Mouse (Mus musculus) midbrain, embryonic 12.5 days (tissue): ENCODE results near the gene Lpcat3. TPM values are rescaled to one million over a fixed set of nuclear protein-coding genes. Genes with fewer than 3 reads are reported as not detected.
"Not testable (repeated sequence)": the region's sequence is repeated elsewhere in the genome, so short reads cannot be mapped to it uniquely, and the experiment has no call there.

ENCODE experiments used
- ATAC-seq: fragments of 200-750 bp; cut with Nextera tagmentation; 2 replicates; pipeline ENCODE4 v1.8.0; 2017; ENCODE audit warnings: low read depth, moderate TSS enrichment, moderate library complexity; ENCODE audit not compliant: low FRiP score
- H3K27ac ChIP-seq: fragments of 300-500 bp; sonication (generic); replicated peaks from 2 replicates; pipeline ENCODE4 v1.5.1; 2016; ENCODE audit warnings: mild to moderate bottlenecking
- H3K27me3 ChIP-seq: fragments of 300-500 bp; sonication (generic); 2 replicates; pipeline ENCODE4 v1.6.1; 2016; ENCODE audit warnings: mild to moderate bottlenecking
- H3K36me3 ChIP-seq: fragments of 300-500 bp; sonication (generic); 2 replicates; pipeline ENCODE4 v1.6.1; 2016
- H3K4me1 ChIP-seq: fragments of 300-500 bp; sonication (generic); 2 replicates; pipeline ENCODE4 v1.6.1; 2016
- H3K4me2 ChIP-seq: fragments of 300-500 bp; sonication (generic); replicated peaks from 2 replicates; pipeline ENCODE4 v1.6.1; 2016; ENCODE audit warnings: mild to moderate bottlenecking, moderate library complexity
- H3K4me3 ChIP-seq: fragments of 300-500 bp; sonication (generic); 2 replicates; pipeline ENCODE4 v1.5.1; 2016; ENCODE audit warnings: mild to moderate bottlenecking
- H3K9ac ChIP-seq: fragments of 300-500 bp; sonication (generic); replicated peaks from 2 replicates; pipeline ENCODE4 v1.6.1; 2016; ENCODE audit warnings: mild to moderate bottlenecking, moderate library complexity
- H3K9me3 ChIP-seq: fragments of 300-500 bp; sonication (generic); 2 replicates; pipeline ENCODE4 v1.6.1; 2016; ENCODE audit warnings: mild to moderate bottlenecking
- WGBS: fragments of 180-500 bp; shearing (Covaris S2); methylation state at CpG from one replicate; pipeline ENCODE4 v1.1.7; 2016; 5-methylcytosine and 5-hydroxymethylcytosine counted together
- polyA plus RNA-seq: library from polyadenylated mRNA; unstranded; fragments of >200 nt; fragmentation: Nextera tagmentation; extraction: Ambion mirVana; gene quantifications from 2 replicates; pipeline ENCODE4 v1.2.1, GENCODE M21; 2016

The Lpcat3 gene
- polyA plus RNA-seq, 1 experiment from 2014 or later, result 37.9 TPM

DNA sequence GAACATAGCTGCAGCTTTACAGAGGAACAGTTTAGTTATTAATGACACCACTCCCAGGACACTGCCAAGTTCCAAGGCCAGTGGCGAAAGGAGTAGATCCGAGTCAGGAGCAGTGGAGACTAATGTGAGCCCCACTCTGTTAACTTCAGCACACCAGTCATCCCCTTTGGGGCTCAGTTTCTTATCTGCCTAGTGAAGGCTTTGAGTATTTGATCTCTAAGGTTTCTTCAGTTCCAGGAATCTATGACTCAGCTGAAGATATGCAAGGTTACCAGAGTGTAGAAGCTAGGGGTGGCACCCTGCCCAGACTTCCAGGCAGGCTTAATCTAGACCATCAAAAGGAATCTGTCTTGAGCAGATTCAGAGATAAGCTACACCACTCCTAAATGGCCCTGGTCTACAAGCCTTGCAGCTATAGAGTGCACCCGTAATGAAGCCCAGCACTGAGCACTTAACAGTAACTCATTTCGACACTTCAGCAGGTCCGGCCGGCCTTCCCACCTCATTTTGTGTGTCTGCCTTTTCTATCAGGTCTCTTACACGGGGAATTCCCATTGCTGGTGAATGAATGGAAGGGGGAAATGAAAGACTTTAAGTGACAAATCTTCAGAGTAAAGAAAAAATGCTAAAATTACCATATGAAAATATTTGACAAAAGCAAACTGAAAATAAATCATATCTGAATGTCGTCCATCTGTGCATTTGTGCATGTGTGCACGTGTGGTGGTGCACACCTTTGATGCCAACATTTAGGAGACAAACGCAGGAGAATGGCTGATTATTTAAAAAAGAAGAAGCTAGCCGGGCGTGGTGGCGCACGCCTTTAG is 21.0 kb downstream of the Lpcat3 start:
- H3K4me1 ChIP-seq, result no peaks in the 10 kb centered on the region
- no peak overlapping the region for H3K4me3 ChIP-seq
- H3K9ac ChIP-seq, result no peak overlapping the region
- no peak overlapping the region for H3K27ac ChIP-seq
- no peaks in the 10 kb centered on the region for H3K9me3 ChIP-seq
- H3K36me3 ChIP-seq, result no peaks in the 10 kb centered on the region
- no peak overlapping the region for H3K4me2 ChIP-seq
- 92% methylated on average over 14 of the region's 14 CpGs for WGBS
- H3K27me3 ChIP-seq, result no peaks in the 10 kb centered on the region
- ATAC-seq, result no peak

DNA sequence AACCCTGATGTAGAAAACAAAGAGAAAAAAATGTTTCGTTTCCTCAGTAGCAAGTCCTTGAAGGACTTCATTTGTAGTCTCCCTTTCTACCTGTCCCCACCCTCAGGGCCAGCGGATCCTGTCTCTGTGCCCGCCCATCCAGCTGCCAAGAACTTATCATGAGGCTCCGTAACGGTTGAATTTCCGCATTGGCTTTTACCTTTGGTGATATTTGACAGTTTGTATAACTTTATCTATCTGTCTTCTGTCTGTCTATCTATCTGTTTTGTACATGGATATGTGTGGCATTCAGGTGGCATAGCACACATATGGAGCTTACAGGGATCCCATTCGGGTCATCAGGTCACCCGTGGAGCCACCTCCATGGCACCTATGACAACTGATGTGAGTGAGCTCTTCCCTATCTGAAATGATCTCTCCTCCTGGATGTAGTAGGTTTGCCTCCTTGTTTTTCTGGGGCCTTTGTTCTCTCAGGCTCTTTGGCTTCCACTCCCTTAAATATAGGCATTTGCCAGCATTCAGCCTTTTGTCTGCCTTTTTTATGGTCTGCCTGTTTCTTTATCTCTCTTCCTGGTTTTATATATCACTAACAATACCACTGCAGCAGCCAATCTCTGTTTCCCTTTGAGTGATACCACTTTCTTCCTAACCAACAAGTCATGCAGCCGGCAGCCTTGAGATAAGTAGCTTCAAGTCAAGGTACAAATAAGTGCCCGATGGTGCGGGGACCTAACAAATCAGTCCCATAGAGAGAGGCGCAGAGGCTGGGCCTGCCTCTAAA is 23.0 kb downstream of the Lpcat3 start:
- H3K4me2 ChIP-seq, result no peak overlapping the region
- no peak overlapping the region for H3K9ac ChIP-seq
- ATAC-seq, result no peak
- no peaks in the 10 kb centered on the region for H3K9me3 ChIP-seq
- no peaks in the 10 kb centered on the region for H3K36me3 ChIP-seq
- no peak overlapping the region for H3K4me3 ChIP-seq
- 90% methylated on average over 12 of the region's 12 CpGs for WGBS
- no peaks in the 10 kb centered on the region for H3K27me3 ChIP-seq
- no peak overlapping the region for H3K27ac ChIP-seq
- no peaks in the 10 kb centered on the region for H3K4me1 ChIP-seq

DNA sequence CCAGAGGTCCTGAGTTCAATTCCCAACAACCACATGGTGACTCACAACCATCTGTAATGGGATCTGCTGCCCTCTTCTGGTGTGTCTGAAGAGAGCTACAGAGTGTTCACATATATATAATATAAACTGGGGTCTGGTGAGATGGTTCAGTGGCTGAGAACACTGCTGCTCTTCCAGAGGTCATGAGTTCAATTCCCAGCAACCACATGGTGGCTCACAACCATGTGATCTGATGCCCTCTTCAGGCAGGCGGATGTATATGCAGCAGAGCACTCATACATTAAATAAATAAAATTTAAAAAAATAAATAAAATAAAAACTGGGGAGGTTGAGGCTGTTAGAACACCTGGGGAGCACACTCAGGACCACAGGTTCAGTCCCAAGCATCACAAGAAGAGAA is 23.8 kb downstream of the Lpcat3 start:
- WGBS, result 69% methylated on average over 1 of the region's 1 CpGs
- H3K27me3 ChIP-seq, H3K27ac ChIP-seq, H3K4me2 ChIP-seq, H3K9me3 ChIP-seq, H3K4me1 ChIP-seq, H3K36me3 ChIP-seq, ATAC-seq, H3K4me3 ChIP-seq, H3K9ac ChIP-seq: not testable (repeated sequence)

DNA sequence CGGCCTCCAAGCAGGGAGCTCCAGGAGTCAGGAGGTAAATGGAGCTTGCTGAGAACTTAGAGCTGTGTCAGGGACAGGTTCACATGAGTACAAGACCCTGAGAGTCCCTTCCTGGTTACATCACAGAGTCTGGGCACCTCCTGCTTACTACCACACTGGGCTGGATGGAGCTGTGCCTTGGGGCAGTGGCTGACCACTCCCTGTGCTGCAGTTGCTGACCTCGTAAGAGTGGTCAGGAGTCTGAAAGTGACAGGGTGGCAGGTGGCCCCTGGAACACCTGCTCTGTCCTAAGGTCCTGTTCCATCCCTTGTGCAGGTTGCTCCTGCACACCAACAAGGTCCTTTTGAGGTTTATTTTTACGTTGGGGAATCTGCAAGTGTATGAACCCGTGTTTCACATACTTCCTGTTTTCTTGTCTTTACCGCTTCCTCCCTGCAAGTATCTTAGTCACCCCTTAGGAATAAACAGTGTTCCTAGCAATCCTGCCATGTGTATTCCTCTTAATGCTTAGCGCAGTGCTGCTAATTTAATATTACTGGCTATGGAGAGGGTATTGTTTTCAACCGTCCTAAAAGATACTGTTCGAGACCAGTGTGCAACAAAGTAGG is 25.4 kb downstream of the Lpcat3 start:
- no peak for ATAC-seq
- Histone ChIP-seq H3K4me3 (no peak overlapping the region), H3K4me1 (no peaks in the 10 kb centered on the region), H3K4me2 (no peak overlapping the region), H3K9ac (no peak overlapping the region), H3K36me3 (no peaks in the 10 kb centered on the region), H3K9me3 (no peaks in the 10 kb centered on the region), H3K27me3 (no peaks in the 10 kb centered on the region), H3K27ac (no peak overlapping the region)
- WGBS, result 90% methylated on average over 8 of the region's 8 CpGs

DNA sequence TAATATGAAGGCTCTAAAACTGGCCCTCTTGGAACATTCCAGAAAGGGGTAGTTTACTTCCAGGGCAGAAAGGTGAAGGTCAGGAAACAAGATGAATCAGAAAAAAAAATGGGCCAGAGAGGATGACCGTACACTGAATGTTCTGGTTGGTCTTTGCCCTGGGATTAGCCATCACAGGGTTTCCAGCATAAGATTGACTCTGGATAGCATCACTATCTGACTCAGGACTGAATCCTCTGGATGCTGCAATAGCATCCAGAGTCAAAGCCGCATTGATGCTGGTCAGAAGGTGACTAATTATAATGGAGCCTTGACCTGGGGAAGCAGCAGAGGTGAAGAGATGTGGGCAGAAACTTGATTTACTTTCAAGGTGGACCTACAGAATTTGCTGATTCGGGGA is 26.2 kb downstream of the Lpcat3 start:
- H3K9me3 ChIP-seq, result no peaks in the 10 kb centered on the region
- H3K4me3 ChIP-seq, result no peak overlapping the region
- no peak overlapping the region for H3K4me2 ChIP-seq
- no peaks in the 10 kb centered on the region for H3K4me1 ChIP-seq
- no peaks in the 10 kb centered on the region for H3K36me3 ChIP-seq
- H3K27ac ChIP-seq, result no peak overlapping the region
- H3K27me3 ChIP-seq, result no peaks in the 10 kb centered on the region
- ATAC-seq, result no peak
- 96% methylated on average over 3 of the region's 3 CpGs for WGBS
- no peak overlapping the region for H3K9ac ChIP-seq

DNA sequence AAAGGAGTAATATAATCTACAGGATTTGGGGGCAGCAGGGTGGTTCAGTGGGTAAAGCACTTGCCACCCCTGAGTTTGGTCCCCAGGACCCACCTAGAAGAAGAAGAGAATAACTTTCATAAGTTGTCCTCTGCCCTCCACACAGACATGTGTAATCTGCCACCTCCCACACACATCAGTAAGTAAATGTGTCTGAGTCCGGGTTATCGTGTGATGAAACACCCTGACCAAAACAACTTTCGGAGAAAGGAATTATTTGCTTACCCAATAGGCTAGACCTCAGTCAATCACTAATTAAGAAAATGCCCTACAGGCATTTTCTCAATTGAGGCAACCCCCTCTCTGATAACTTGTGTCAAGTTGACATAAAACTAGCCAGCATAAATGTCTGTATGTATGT is 27.7 kb downstream of the Lpcat3 start:
- Histone ChIP-seq H3K27me3 (no peaks in the 10 kb centered on the region), H3K4me1 (no peaks in the 10 kb centered on the region), H3K4me2 (no peak overlapping the region), H3K27ac (no peak overlapping the region), H3K9me3 (no peaks in the 10 kb centered on the region), H3K4me3 (no peak overlapping the region), H3K9ac (no peak overlapping the region), H3K36me3 (no peaks in the 10 kb centered on the region)
- 96% methylated on average over 3 of the region's 3 CpGs for WGBS
- no peak for ATAC-seq

DNA sequence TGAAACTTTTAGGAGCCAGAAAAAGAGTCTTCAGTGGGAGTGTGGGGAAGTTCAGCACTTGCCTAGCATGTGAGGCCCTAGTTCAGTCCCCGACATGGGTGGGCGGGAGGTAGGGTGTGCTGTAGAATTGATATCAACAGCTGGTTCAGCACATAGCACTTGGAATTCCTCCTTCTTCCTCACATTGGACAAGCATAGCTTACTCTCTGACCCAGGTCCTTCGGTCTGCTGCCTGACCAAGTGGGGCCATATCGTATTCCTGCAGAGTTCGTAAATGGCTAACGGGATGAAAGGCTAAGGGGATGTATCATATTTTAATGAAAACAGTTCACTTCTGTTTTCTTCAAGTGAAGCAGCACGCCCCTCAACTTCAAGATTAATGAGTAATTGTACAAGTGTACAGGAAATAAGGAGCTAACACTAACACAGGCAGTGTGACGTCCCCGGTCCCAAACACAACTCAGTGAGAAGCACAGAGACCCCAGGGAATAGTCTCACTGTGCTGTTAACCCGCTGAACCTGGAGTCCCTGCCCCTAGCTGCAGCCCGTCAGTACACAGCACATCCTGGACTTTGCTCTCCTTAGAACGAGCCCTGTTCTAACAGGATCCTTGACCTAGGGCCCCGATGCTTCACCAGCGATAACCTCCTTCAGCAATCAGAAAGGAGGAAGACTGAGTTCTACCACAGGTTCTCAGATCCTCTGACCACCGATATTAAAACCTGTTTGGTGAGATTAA is 30.6 kb downstream of the Lpcat3 start:
- no peak overlapping the region for H3K4me3 ChIP-seq
- ATAC-seq, result no peak
- H3K27me3 ChIP-seq, result no peaks in the 10 kb centered on the region
- H3K9ac ChIP-seq, result no peak overlapping the region
- H3K9me3 ChIP-seq, result no peaks in the 10 kb centered on the region
- no peak overlapping the region for H3K27ac ChIP-seq
- H3K4me2 ChIP-seq, result no peak overlapping the region
- H3K36me3 ChIP-seq, result no peaks in the 10 kb centered on the region
- WGBS, result 83% methylated on average over 15 of the region's 15 CpGs
- no peaks in the 10 kb centered on the region for H3K4me1 ChIP-seq

DNA sequence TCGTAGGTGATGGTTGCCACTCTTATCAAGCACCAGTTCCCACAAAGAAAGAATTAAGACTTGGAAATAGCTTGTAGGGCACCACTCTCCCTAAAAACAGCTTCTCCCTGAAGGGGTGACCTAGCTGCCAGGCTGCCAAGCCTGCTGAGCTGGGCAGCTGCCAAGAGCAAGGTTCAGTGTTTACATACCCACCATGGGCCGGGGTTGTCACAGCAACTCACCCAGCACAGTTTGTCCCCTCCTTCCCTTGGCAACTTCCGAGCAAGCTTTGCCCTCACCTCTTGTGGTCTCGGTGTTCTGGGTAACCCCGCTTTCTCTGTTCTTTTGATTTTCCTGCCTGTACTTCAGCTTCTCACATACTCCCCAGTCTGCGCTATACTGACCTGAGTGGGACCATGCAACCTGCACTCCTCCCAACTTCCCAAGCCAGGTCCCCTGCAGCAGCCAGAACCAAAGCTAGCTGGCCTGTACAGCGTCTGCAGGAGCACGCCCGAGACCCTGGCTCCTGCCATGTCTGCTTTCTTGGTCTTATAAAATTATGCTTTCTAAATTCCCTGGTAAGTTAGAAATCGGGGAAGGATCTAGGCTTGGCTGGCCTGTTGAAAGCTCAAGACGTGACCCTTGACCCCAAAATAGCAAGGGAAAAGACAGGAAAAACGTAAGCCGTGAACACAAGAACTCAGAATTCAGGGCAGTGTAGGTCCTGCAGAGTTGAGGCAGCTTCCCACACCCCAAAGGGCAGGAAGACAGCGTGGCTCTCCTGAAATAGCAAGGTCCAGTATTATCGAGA is 31.5 kb downstream of the Lpcat3 start:
- no peak overlapping the region for H3K9ac ChIP-seq
- peaks cover 5% of the 10 kb centered on the region; the same call in 1 of the 2 replicates for H3K36me3 ChIP-seq
- H3K4me1 ChIP-seq, result no peaks in the 10 kb centered on the region
- no peak overlapping the region for H3K4me2 ChIP-seq
- ATAC-seq, result no peak
- H3K4me3 ChIP-seq, result no peak overlapping the region
- H3K27ac ChIP-seq, result no peak overlapping the region
- WGBS, result 86% methylated on average over 15 of the region's 15 CpGs
- H3K27me3 ChIP-seq, result no peaks in the 10 kb centered on the region
- H3K9me3 ChIP-seq, result no peaks in the 10 kb centered on the region

DNA sequence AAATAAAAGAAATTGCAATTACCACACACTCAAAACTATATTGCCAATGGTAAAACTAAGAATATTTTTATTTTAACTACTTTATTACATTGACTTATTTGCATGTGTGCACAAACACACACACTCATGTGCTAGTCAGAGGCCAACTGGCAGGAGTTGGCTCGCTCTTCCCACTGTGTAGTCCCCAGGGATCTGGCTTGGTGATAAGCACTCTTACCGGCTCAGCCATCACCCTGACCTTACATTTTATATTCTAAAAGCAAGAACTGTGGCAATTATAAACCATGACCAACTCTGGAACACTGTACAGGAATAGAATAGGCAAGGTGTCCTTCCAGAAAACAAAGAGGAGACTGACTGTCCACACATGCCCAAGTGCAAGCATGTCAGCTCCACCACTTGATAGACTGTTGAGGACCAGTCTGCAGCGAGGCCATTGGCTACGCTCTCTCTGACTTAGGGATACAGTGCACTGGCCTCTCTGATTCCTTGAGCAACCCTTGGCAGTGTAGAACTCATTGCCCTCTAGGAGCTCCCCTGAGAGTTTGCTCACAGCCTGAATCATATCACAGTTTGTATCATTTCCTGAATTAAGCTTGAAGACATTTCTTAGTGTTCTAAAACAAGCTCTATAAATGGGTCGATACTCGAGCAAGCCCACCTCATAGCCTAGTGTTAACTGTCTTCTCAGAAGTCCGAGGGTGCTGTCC is 33.8 kb downstream of the Lpcat3 start:
- 91% methylated on average over 7 of the region's 7 CpGs for WGBS
- Histone ChIP-seq H3K4me3 (no peak overlapping the region), H3K4me1 (no peaks in the 10 kb centered on the region), H3K4me2 (no peak overlapping the region), H3K36me3 (peaks cover 28% of the 10 kb centered on the region), H3K9ac (no peak overlapping the region), H3K9me3 (no peaks in the 10 kb centered on the region), H3K27me3 (no peaks in the 10 kb centered on the region), H3K27ac (no peak overlapping the region)
- no peak for ATAC-seq

DNA sequence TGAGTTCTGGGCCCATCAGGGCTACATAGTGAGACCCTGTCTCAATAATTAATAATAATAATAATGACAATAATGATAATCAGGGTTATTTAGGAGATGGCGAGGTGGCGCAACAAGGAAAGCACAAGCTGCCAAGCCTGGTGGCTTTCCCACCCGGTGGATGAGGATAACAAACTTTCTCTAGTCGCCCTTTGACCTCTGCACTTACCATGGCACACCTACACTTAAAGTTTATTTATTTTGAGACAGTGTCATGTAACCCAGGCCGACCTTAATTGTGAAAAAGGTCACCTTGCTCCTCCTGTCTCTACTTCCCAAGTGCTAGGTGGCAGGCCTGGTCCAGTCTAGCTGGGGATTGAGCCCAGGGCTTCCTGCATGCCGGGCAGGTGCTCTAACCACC is 35.9 kb downstream of the Lpcat3 start:
- no peak for ATAC-seq
- no peak overlapping the region for H3K9ac ChIP-seq
- WGBS, result 93% methylated on average over 6 of the region's 6 CpGs

DNA sequence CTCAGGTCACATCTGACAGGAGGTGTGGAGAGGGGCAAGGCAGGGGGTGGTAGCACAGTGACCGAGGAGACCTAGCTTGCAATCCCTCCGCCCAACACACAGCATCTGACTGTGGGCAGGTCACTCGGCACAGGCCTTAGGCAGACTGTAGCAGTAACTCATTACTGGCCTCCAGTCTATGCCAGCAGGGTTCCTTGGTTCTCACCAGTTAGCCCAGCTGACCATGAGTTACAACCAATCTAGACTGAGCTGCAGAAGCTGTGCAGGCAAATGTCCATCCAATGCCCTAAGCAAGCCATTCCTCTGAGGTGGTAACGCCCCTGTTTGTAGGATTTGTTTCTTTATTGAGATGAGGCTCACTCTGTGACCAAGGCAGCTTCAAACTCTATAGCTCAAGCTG is 36.5 kb downstream of the Lpcat3 start:
- no peak overlapping the region for H3K27ac ChIP-seq
- H3K4me1 ChIP-seq, result no peaks in the 10 kb centered on the region
- H3K4me2 ChIP-seq, result no peak overlapping the region
- WGBS, result 87% methylated on average over 4 of the region's 4 CpGs
- no peaks in the 10 kb centered on the region for H3K27me3 ChIP-seq
- no peak overlapping the region for H3K4me3 ChIP-seq
- no peak for ATAC-seq
- H3K36me3 ChIP-seq, result peaks cover 54% of the 10 kb centered on the region
- no peak overlapping the region for H3K9ac ChIP-seq
- no peaks in the 10 kb centered on the region for H3K9me3 ChIP-seq

More for the DNA sequence above, 35.9 kb downstream of the Lpcat3 start:
- H3K9me3 ChIP-seq, result no peaks in the 10 kb centered on the region
- H3K4me3 ChIP-seq, result no peak overlapping the region
- no peaks in the 10 kb centered on the region for H3K4me1 ChIP-seq
- H3K36me3 ChIP-seq, result peaks cover 49% of the 10 kb centered on the region
- H3K27ac ChIP-seq, result no peak overlapping the region
- H3K27me3 ChIP-seq, result no peaks in the 10 kb centered on the region
- H3K4me2 ChIP-seq, result no peak overlapping the region
